Mouse (Mus musculus) megakaryocyte, embryonic 14.5 days (primary cell): ENCODE measurements around the gene Fbxl7.

Experiments
- FLI1 ChIP-seq: IDR thresholded peaks from 2 replicates; pipeline ENCODE4 v1.6.1; 2012; ENCODE audit warnings: low read length, inconsistent platforms, mixed read lengths
- GATA1 ChIP-seq: IDR thresholded peaks from 3 replicates; pipeline ENCODE4 v1.6.1; 2012; ENCODE audit warnings: mixed read lengths, low read length, inconsistent platforms, borderline replicate concordance

- no peak for TF ChIP-seq GATA1
- TF ChIP-seq FLI1 = no peak
Measured at GRCm38 (mm10) chr15:26880212-26880956, 15.0 kb downstream of the Fbxl7 start.
